Mouse (Mus musculus): ENCODE results near the gene Il18.

Il18 gene

DNA sequence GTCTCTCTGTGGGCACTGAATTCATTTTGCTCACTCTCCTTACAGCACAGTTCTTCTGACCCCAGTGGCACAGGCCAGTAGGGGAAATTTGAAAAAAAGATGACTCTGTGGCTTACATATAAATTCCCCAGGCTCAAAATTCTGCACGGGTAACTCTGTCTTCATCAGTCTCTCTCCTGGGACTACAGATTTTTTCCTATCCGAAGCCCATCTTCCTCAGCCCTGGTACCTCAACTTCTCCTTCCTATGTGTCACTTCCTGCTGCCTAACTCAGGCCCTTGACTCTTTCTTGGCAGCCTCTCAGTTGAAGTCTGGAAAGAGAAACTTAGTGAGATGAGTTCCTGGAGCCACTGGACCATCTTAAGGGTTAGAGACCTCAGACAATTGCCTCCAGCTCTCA, 1.1 kb upstream of the Il18 start:
- DNase-seq (ENCODE audit: low read depth): peak; percentile 30

DNA sequence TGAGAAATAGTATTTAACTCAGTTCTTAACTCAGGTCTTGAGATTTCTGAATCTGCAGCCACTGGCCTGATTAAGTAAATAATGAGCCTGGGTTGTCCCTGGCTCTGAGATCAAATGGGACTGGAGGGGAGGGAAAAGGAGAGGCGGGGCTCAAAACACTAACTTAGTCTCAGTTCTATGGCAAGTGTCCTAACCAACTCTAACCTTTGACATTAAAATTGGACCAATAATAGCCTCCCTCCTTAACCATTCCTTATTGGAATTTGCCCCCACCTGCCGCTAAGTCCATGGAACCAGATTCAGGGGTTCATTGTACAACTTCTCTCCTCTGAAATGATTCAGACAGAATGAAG, 443 bp downstream of the Il18 start, which contains the start of gene Bco2:
Gene Bco2, minus strand, starts transcription at position 88 of the 353 bp plus-strand sequence.
- no peak for DNase-seq (ENCODE audit: low read depth)

DNA sequence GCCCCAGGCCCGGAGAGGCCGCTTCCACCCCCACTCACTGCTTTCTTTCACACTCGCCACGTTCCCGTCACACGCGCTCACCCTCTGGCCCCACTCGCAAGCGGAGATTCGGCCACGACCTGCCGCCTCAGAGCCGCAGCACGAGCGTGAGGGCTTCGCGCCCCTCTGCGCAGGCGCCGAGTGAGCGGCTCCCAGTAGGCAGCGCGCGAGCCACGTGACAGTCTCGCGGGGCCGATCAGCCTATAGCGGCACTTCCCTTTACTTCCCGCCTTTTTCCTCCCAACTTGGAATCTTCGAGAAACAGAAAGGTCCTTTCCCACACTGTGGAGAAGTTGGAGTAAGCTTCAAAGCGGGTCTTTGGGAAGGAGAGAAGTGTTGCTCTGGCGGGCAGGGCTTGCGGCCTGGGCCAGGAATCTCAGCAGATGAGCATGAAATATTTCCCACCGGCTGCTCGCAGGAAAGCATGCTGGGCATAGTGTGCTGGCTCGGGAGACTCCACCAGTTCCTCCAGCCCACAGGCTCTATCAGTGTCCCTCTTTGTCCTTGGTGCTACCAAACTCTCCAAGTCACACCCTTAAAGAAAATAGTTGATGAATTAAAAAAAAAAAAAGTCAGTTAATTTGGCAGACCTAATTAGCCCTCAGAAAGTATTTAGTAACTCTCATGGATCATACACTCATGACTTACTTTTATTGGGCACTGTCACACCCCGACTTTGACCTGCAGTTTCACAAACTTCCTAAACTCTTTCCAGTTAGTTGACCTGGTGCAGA, 6.7 kb downstream of the Il18 start, which contains the start of gene Tex12:
Gene Tex12, minus strand, starts transcription at position 181 of the 773 bp plus-strand sequence.
- DNase-seq (ENCODE audit: low read depth): no peak

DNA sequence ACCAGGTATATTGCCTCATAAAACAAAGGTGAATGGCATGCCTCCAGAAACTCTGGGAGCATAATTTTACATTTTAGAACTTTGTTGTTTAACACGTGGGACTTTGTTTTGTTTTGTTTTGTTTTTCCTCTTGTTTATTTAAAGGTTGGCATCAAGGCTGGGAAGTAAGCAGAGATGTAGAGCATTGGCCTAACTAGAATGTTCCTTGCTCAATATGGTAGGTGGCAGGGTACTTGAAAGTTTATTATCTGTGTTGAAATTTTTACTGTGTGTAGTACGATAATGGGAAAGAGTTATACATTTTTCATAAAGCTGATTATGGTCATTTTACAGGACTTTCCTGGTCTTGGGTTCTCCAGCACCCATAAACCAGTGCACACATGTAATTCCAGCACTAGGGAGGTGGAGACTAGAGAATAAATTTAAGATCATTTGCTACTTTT, 7.3 kb downstream of the Il18 start:
- no peak for DNase-seq (ENCODE audit: low read depth)

DNA sequence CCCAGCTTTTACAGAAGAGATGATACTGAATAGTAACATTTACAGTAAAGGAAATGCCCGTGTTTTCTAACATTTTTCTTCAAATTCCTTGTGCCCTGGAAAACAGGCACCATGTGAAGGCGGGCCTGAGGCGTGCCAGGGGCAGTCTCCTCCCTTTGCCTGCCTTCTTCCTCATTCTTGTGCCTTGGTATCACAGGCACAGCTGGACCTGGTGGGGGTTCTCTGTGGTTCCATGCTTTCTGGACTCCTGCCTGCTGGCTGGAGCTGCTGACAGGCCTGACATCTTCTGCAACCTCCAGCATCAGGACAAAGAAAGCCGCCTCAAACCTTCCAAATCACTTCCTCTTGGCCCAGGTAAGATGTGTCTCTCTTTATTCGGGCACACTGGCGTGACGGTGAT, 10.5 kb downstream of the Il18 start:
- no peak for DNase-seq (ENCODE audit: low read depth)

DNA sequence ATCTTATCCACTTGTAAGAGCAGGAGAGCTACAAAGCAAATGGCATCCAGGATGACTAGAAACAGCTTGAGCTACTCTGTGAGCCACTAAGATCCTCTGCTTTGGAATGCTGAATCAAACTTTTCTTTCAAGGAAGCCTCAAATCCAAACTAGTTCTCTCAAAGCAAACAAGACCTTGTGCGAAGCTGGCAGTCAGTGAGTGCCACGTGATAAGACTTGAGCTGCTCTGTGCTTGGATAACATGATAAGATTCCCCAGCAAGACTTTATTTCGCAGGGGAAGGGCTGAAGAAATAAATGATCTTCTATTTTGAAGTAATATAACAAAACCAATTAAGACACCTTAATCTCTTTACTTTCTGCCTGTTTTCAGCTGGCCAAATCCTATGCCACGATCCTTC, 11.3 kb downstream of the Il18 start:
- no peak for DNase-seq (ENCODE audit: low read depth)

DNA sequence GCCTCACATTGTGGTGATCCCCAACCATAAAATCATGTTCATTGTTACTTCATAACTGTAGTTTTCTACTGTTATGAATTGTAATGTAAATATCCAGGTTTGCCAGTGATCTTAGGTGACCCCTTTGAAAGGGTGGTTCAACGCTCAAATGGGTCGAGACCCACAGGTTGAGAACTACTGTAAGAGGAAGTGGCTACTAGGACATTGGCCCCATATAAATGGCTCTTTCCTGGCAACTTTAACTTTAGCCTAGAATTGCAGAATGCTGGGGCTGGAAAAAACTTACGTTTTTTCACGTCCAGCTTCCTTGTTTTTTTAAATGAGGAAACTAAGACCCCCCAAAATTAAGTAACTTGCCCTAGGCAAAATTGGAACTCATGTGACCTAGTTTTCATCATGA, 12.7 kb downstream of the Il18 start:
- DNase-seq (ENCODE audit: low read depth): no peak

DNA sequence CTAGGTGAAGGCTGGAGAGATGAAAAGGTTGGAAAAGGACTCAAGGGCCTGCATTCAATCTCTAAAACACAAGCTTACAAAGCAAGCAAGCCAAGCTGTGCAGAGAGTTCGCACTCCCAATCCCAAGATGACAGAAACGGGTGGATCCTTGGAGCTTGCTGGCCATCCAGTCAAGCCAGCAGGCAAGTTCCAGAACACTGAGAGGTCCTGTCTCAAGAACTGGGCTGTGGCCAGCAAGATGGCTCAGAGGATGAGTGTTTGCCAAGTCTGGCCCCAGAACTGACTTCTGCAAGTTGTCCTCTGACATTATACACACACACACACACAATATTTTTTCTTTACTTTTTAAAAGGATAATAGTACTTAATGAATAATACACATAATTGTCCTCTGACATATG, 13.3 kb downstream of the Il18 start:
- DNase-seq (ENCODE audit: low read depth): no peak

DNA sequence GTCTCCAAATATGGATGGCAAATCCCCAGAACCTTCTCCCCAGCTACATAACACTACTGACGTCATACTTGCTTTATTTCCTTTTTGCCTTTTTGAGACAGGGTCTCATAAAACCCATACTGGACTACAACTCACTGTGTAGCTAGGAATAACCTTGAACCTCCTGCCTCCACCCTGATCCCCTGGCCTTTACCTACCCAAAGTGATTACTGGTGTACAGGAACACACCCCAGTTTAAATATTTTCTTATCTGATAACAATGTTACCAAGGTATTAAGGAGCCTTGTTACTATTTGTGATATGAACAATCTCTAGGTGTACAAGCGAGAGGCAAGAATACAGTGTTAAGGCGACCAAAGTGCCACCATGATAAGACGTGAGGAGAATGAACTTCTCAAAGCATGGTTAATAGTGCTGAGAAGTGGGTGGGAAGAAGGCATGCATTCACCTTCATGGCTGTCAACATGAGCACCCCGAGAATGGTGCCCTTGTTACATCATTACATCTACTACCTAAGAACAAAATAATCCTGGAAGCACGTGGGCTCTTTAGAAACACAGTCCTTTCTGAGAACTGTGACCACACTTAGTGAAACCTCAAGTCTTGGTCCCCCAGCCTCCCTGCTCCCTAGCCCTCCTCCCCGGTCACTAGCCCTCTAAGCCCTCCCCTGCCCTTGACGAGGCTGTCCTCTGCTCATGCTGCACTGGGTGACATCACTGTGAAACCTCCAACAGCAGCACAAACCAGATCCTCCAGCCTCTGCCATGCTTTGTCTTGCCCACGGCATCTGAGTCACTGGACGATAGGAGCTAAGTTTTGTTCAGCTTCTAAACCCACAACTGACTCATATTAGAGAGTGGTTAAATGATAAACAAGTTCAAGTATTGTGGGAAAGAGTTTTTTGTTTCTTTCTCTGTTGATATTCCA, 15.2 kb downstream of the Il18 start:
- peak; percentile 73 for DNase-seq (ENCODE audit: low read depth)

DNA sequence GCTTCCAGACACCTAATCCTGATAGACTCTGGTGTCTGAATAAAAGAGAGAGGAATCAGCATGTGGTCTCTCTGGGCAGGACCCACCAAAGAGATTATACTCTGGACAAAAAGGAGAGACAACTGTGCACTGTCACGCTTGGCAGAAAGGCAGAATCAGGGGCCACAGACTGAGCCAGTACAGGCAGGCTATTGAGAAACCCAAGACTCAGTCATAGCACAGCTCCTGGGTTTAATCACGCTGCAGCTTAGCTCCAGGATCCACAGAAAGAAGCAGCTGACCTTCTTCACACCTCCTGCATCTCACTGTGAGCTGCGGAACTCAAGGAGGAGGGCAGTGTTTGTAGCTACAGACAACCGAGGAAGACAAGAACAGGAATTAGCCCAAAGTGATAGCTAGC, 25.7 kb downstream of the Il18 start:
- no peak for DNase-seq (ENCODE audit: low read depth)

DNA sequence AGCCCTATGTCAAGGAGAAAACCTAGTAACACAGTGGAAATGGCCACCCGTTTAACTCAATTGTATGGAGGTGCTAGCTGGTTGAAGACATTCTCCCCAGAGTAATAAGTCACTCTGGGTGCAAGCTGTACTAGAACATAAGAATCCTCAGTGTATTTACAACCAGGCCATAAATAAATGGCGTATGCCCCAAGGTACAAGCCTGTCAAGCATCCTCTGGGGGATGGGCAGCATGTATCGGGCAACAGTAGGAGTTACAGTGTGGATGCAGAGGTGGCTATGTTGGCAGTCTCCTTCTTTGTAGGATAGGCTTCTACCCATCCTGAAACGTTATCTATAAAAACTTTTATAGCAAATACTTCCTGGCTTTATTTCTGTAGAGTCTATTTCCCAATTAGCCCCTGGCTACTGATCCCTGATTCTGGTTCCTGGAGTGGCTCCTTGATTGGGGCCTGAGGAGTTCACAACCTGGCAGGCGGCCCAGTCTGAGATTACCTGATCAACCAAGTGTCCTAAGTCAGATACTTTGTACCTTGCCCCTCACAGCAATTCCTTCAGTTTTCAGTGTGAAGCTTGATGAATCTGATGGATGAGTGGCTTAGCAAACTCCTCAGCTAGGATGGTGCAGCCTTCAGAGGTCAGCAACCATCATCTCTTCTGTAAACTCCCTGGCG, 30.7 kb downstream of the Il18 start:
- no peak for DNase-seq (ENCODE audit: low read depth)

DNA sequence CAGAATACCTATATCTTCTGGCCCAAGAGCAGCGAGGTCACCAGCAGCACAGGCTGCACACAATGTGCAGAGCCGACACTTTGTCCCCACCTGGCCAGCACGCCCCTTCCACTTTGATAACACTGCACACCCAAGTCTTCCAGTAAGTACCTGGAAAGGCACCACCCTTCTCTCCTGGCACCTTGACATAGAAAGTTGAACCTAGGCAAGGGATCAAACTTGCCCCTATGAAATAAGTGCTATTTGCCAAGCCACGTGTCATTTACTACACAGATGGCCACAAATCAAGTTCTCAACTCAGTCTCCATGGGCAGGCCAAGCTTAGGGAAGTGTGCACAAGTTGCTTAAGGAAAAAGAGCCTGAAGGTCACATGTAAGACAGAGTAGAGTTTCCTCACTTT, 32.3 kb downstream of the Il18 start:
- no peak for DNase-seq (ENCODE audit: low read depth)

DNA sequence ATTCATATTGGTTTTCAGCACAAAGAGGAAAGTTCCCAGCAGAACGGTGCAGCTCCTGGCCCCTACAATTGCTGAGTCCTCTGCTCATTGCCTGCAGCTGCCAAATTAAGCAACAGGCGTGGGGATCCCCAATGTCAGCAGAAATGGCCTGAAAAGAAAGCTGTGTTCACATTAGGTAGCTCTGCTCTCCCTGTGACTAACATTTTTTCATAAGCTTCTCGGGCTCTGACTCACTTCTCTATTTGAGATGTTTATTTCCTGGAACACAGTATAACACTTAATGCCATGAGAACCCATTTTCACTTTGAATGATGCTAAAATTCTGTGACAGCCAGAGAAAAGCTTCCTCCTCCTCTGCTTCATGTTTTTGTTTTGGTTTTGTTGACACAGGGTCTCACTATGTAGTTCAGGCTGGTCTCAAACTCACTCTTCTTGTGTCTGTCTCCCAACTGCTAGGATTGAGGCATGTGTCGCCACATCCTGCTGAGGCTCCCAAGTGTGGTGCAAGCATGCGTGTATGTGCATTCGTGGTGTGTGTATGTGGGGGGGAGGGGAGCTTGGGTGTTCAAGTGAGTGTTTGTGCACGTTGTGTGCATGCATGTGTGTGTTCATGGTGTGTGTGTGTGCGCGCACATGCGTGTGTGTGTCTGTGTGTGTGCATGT, 36.4 kb downstream of the Il18 start:
- peak; percentile 81 for DNase-seq (ENCODE audit: low read depth)

DNA sequence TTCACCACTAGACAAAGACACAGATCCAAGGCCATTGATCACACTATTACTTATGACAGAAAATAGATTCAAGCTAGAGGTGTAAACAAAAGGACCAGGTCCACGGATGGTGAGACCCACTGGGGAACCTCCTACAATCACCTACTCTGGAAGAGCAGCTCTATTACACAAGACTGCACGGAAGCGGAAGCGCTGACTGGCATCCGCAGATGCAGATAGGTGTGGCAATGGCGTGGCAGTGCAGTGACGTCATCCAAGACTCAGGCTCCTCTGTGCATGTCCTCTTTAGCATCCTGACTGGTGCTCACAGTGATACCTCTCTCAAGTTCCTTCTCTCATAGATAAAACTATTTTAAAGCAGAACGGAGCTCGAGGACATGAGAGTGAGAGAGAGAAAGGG, 38.3 kb downstream of the Il18 start:
- DNase-seq (ENCODE audit: low read depth): no peak

DNA sequence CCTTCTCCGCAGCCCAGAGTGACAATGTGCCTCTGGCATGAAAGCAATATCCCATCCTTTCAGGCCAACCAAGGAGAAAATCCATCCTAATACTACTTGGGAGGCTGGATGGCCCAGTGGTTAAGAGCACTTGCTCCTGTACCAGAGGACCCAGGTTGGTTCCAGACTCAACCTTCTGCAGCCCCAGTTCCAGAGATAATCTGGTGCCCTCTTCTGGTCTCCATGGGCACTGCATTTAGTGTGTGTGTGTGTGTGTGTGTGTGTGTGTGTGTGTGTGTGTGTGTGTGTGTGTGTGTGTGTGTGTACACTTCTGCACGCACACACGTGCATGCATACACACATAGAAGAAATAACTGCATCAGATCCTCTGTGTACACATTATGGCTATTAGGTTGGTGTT, 38.9 kb downstream of the Il18 start:
- peak; percentile 72 for DNase-seq (ENCODE audit: low read depth)

DNA sequence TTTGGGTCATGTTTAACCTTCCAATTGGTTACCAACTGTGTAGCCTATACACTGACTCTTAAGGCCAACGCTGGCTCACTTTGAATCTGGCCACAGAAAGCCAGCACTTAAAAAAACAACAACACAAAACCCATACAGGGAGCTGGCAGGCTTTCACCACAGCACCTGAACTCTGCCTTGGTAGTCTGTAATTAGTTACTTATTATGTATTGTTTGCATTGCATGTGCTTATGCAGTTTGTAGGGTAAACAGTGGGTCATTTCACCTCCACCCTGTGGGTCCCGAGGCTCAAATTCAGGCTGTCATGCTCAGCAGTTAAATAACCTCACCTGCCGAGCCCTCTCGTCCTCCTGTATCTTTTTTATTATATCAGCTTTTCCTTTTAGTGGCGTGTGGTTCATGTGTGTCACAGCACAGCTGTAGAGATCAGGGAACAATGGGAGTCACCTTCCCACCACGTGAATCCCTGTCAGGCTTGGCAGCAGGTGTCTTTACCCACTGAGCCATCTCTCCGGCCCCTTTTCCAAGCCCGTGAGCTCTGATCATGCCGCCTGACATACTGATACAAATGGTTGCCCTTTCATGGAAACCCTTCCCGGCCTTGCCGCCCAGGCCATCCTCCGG, 40.3 kb downstream of the Il18 start:
- DNase-seq (ENCODE audit: low read depth): no peak

DNA sequence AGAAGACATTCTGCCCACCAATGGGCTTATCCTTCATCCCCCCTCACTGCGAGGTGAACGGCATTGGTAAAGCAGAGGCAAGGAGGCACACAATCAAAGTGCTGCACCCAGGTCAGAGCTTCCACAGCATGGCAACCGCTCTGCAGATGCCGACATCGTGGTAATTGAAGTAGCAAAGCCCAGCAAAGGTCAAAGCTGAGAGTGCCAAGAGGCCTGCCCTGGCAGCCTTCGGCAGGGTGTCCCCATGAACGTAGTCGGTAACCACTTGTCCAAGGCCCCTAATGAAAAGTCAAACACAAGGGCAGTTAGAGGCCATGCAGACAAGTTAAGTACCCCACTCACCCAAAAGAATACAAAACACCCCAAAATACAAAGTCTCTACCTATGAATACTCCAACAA, 42.3 kb downstream of the Il18 start:
- no peak for DNase-seq (ENCODE audit: low read depth)

DNA sequence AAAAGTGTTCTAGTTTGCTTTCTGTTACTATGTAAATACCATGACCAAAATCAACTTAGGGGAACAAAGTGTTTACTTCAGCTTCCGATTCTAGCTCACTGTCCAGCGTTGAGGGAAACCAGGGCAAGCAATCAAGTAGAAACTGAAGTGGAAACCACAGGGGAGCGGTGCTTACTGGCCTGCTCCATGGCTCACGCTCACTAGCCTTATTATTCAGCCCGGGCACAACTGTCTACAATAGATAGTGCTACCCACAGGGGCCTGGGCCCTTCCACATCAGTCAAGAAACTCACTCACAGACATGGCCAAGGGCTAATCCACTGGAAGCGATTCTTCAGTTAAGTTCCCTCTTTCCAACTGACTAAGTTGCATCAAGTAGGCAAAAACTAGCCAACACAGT, 46.9 kb downstream of the Il18 start:
- DNase-seq (ENCODE audit: low read depth): no peak

DNA sequence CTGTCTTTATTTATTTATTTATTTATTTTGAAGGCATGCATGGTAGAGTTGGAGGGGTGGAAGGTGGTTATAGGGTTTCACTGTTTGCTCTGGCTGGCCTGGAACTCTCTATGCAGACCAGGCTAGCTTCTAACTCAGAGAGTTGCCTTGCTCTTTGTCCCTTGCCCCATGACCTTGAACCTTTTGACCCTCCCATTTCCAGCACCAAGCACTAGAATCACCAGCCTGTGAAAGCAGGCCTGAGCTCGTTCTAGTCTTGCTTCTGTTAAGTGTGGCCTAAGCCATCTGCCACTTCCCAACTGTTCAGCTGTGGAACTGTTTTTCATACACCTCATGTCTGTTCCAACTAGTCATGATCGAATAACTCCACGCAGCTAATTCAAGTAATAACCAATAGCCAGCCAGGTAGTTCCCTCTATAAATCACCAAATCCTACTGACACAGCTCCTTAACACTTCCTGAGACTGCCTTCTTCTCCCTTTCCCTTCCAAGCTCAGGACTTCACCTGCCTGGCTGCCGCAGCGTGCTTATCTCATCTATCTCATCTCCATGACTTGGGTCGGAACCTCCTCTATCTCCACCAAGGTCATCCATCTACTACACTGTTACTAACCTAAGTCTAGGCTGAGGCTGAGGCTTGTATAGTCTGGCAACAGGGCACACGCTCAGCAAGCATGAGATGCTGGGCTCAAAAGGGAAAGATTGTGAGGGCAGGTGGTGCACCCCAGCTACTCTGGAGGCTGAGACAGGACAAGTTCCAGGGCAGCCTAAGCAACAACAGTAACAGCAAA, 47.6 kb downstream of the Il18 start:
- no peak for DNase-seq (ENCODE audit: low read depth)

DNA sequence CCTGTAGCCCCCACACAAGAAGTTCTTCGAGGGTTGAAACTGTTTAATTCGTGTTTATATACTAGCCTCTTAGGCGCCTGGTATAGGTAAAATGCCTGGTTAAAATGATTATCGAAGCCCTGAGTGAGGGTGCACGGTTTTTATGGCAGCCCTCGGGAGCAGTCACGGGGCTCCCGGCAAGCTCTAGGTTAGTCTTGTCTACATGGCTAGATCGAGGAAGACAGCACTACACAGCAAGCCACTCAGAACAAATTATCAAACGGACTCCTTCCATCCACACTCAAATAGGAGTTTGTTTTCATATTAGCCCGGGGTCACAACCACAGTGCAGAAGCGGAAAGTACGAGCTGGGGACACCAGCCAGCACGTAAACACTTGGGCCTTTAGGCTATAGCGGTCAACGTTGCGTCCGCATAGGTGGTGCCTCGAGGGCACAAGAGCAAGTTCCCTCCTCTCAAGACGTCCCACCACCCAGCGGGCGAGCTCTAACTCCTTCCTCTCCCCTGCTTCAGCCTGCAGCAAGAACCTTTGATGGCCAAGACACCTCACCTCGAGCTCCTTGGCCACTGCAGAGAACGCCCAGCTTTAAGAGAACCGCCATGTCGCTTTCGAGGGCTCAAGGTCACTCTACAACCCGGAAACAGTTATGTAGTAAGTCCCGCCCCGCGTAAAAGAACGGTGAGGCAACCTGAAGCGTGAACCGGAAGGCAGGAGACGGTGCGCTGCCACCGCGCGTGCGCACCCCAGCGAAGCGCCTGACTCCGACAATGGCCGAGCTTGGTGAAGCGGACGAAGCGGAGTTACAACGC, 48.8 kb downstream of the Il18 start, which contains the start of the genes Sdhd and Timm8b:
Gene Sdhd, minus strand, starts transcription at position 624 of the 809 bp plus-strand sequence.
Gene Timm8b, plus strand, starts transcription at position 722 of the 809 bp plus-strand sequence.
- peak; percentile 97 for DNase-seq (ENCODE audit: low read depth)
